Mouse (Mus musculus): ENCODE data around the gene Cubn.

Cubn gene

GRCm38 (mm10) chr2:13408333-13408732 lies 83.3 kb downstream of the Cubn start:
- no peak for DNase-seq (ENCODE audit: low read depth, low spot score)

GRCm38 (mm10) chr2:13407698-13408097 lies 83.9 kb downstream of the Cubn start:
- DNase-seq (ENCODE audit: low read depth, low spot score) = no peak

- peak; percentile 61 for DNase-seq (ENCODE audit: low read depth, low spot score)
Measured at GRCm38 (mm10) chr2:13407272-13407671, 84.3 kb downstream of the Cubn start.

- no peak for DNase-seq (ENCODE audit: low read depth, low spot score)
Measured at GRCm38 (mm10) chr2:13404986-13405678, 86.5 kb downstream of the Cubn start.

- no peak for DNase-seq (ENCODE audit: low read depth, low spot score)
Measured at GRCm38 (mm10) chr2:13400831-13401230, 90.8 kb downstream of the Cubn start.

- no peak for DNase-seq (ENCODE audit: low read depth, low spot score)
Measured at GRCm38 (mm10) chr2:13399480-13400072, 92.0 kb downstream of the Cubn start.

- no peak for DNase-seq (ENCODE audit: low read depth, low spot score)
Measured at GRCm38 (mm10) chr2:13398955-13399354, 92.7 kb downstream of the Cubn start.

- no peak for DNase-seq (ENCODE audit: low read depth, low spot score)
Measured at GRCm38 (mm10) chr2:13398551-13398950, 93.1 kb downstream of the Cubn start.

GRCm38 (mm10) chr2:13396124-13396540 lies 95.5 kb downstream of the Cubn start:
- DNase-seq (ENCODE audit: low read depth, low spot score) = no peak

GRCm38 (mm10) chr2:13391018-13391417 lies 100.6 kb downstream of the Cubn start:
- no peak for DNase-seq (ENCODE audit: low read depth, low spot score)

GRCm38 (mm10) chr2:13386631-13387030 lies 105.0 kb downstream of the Cubn start:
- DNase-seq (ENCODE audit: low read depth, low spot score) = no peak

GRCm38 (mm10) chr2:13385542-13386345 lies 105.9 kb downstream of the Cubn start:
- DNase-seq (ENCODE audit: low read depth, low spot score) = no peak

- DNase-seq (ENCODE audit: low read depth, low spot score) = no peak
Measured at GRCm38 (mm10) chr2:13384775-13385541, 106.7 kb downstream of the Cubn start.

GRCm38 (mm10) chr2:13376166-13376565 lies 115.4 kb downstream of the Cubn start:
- no peak for DNase-seq (ENCODE audit: low read depth, low spot score)

GRCm38 (mm10) chr2:13373291-13373690 lies 118.3 kb downstream of the Cubn start:
- no peak for DNase-seq (ENCODE audit: low read depth, low spot score)

- DNase-seq (ENCODE audit: low read depth, low spot score) = no peak
Measured at GRCm38 (mm10) chr2:13372825-13373224, 118.8 kb downstream of the Cubn start.

- DNase-seq (ENCODE audit: low read depth, low spot score) = peak; percentile 70
Measured at GRCm38 (mm10) chr2:13372256-13372824, 119.3 kb downstream of the Cubn start.

GRCm38 (mm10) chr2:13371797-13372170 lies 119.8 kb downstream of the Cubn start:
- no peak for DNase-seq (ENCODE audit: low read depth, low spot score)

- no peak for DNase-seq (ENCODE audit: low read depth, low spot score)
Measured at GRCm38 (mm10) chr2:13371072-13371796, 120.4 kb downstream of the Cubn start.

- no peak for DNase-seq (ENCODE audit: low read depth, low spot score)
Measured at GRCm38 (mm10) chr2:13370556-13370955, 121.1 kb downstream of the Cubn start.

GRCm38 (mm10) chr2:13368517-13368916 lies 123.1 kb downstream of the Cubn start:
- DNase-seq (ENCODE audit: low read depth, low spot score) = no peak

All from forelimb bud, embryonic 11.5 days (tissue).